Mouse (Mus musculus): ENCODE measurements around the gene Foxp1. TPM values are rescaled to one million over a fixed set of nuclear protein-coding genes. Genes with fewer than 3 reads are reported as not detected.
A peak's percentile ranks its signal among the peaks of the same experiment; 100 is the strongest.

Foxp1 gene
- polyA plus RNA-seq, 2 experiments, result 101 to 166 TPM

DNA sequence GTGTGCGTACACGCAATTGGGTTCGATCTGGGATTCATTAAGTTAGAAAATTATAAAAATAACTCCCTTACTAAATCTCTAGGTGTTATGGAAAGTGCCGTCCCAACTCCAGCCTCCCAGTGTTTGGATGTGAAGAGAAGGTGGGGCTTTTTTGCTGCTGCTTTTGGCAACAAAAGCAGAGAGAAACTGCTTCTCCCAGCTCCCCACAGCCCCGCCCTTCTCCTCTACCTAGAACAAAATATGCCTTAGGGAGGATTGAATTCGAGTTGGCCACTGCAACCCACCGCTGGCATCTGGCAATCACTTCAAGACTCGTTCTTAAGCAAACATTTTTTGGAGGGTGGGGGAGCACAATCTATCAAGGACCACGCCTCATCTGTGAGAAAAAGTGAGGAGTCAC, 47.5 kb downstream of the Foxp1 start:
- WGBS, result 50% methylated on average over 9 of the region's 9 CpGs

DNA sequence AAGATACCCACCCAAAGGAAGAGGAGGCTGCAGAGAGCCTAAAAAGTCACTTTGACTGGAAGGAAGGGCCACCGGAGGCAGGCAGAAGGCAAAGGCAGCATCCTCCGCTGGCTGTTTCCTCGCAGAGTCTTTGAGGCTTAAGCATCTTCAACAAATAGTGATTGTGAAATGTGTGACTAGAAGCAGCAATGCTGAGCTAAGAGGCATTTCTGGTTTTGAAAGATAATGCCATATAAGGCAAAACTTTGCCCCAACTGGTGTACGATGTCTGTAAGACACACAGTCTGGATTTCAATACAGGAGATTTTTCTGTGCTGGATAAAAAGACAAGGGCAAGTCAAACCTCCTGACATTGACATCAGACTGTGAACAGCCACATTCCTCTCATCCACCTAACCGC, 51.6 kb downstream of the Foxp1 start:
- no peaks in the 10 kb centered on the region for H3K36me3 ChIP-seq (ENCODE audit: control insufficient read depth, insufficient read depth, low read length)
- 69% methylated on average over 5 of the region's 5 CpGs for WGBS
- no peaks in the 10 kb centered on the region for H3K9me3 ChIP-seq (ENCODE audit: control insufficient read depth, low read length)
- no peak overlapping the region for H3K4me2 ChIP-seq (replicated peaks; ENCODE audit: low read depth, low read length, severe bottlenecking)
- H3K9ac ChIP-seq (ENCODE audit: low read depth, low read length, severe bottlenecking), result no peak overlapping the region
- H3K4me3 ChIP-seq (replicated peaks; ENCODE audit: low read length), result no peak overlapping the region
- H3K27me3 ChIP-seq (ENCODE audit: control insufficient read depth, insufficient read depth, low read length), result no peaks in the 10 kb centered on the region
- DNase-seq (ENCODE audit: low spot score), result no peak
- H3K27ac ChIP-seq (replicated peaks; ENCODE audit: low read depth, low read length), result no peak overlapping the region
- peaks cover 16% of the 10 kb centered on the region for H3K4me1 ChIP-seq (ENCODE audit: control insufficient read depth, insufficient read depth, low read length)
- TF ChIP-seq POLR2A (IDR thresholded peaks at IDR 0.05; ENCODE audit: borderline replicate concordance, extremely low read depth, insufficient read depth, insufficient read length), result no peak
- ATAC-seq (ENCODE audit: low FRiP score, low read depth), result no peak

More for the DNA sequence above, 47.5 kb downstream of the Foxp1 start:
- no peak overlapping the region for H3K4me2 ChIP-seq (replicated peaks; ENCODE audit: low read depth, low read length, severe bottlenecking)
- no peak overlapping the region for H3K4me3 ChIP-seq (replicated peaks; ENCODE audit: low read length)
- no peaks in the 10 kb centered on the region for H3K9me3 ChIP-seq (ENCODE audit: control insufficient read depth, low read length)
- H3K27ac ChIP-seq (replicated peaks; ENCODE audit: low read depth, low read length), result no peak overlapping the region
- TF ChIP-seq POLR2A (IDR thresholded peaks at IDR 0.05; ENCODE audit: borderline replicate concordance, extremely low read depth, insufficient read depth, insufficient read length), result no peak
- peak; percentile 47; the same call in 1 of the 2 replicates for ATAC-seq (ENCODE audit: low FRiP score, low read depth)
- no peaks in the 10 kb centered on the region for H3K27me3 ChIP-seq (ENCODE audit: control insufficient read depth, insufficient read depth, low read length)
- DNase-seq (ENCODE audit: low spot score), result peak; percentile 55
- no peaks in the 10 kb centered on the region for H3K36me3 ChIP-seq (ENCODE audit: control insufficient read depth, insufficient read depth, low read length)
- no peak overlapping the region for H3K9ac ChIP-seq (ENCODE audit: low read depth, low read length, severe bottlenecking)
- peaks cover 14% of the 10 kb centered on the region for H3K4me1 ChIP-seq (ENCODE audit: control insufficient read depth, insufficient read depth, low read length)

DNA sequence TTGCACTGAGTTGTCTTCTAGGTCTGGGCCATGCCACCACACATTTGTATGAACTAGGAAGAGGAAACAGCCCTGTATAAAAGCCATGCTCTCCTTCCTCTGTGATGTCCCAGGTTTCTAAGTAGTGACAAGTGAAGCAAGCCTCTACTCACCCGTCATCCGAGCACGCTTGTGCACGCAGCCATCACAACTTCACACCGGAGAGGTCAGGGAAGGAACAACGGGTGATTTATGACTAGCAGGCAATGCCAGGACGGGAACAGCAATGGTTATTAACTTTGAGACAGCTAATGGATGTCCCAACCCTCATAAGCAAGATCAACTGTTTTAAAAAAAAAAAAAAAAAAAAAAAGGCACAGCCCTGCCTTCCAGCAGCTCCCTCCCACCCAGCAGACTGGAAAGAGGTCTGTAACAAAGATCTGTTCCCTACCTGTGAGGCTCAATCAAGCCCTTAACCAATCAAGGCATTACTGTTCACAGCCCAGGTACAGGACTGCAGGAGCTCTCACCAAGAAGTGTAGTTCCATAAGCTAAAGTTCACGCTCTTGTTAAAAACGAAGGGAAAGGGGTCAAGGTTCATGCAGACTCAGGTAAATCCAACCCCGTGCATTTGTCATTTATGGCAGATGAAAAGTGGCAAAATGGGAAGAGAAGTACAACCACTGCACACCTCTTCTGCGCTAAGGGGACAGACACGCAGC, 53.2 kb downstream of the Foxp1 start:
- DNase-seq (ENCODE audit: low spot score), result no peak
- Histone ChIP-seq H3K36me3 (ENCODE audit: control insufficient read depth, insufficient read depth, low read length) (peaks cover 2% of the 10 kb centered on the region), H3K27ac (replicated peaks; ENCODE audit: low read depth, low read length) (no peak overlapping the region), H3K27me3 (ENCODE audit: control insufficient read depth, insufficient read depth, low read length) (no peaks in the 10 kb centered on the region), H3K4me3 (replicated peaks; ENCODE audit: low read length) (no peak overlapping the region), H3K9ac (ENCODE audit: low read depth, low read length, severe bottlenecking) (no peak overlapping the region), H3K4me1 (ENCODE audit: control insufficient read depth, insufficient read depth, low read length) (peaks cover 8% of the 10 kb centered on the region), H3K9me3 (ENCODE audit: control insufficient read depth, low read length) (no peaks in the 10 kb centered on the region), H3K4me2 (replicated peaks; ENCODE audit: low read depth, low read length, severe bottlenecking) (no peak overlapping the region)
- 48% methylated on average over 12 of the region's 12 CpGs for WGBS
- TF ChIP-seq POLR2A (IDR thresholded peaks at IDR 0.05; ENCODE audit: borderline replicate concordance, extremely low read depth, insufficient read depth, insufficient read length), result no peak
- no peak for ATAC-seq (ENCODE audit: low FRiP score, low read depth)

DNA sequence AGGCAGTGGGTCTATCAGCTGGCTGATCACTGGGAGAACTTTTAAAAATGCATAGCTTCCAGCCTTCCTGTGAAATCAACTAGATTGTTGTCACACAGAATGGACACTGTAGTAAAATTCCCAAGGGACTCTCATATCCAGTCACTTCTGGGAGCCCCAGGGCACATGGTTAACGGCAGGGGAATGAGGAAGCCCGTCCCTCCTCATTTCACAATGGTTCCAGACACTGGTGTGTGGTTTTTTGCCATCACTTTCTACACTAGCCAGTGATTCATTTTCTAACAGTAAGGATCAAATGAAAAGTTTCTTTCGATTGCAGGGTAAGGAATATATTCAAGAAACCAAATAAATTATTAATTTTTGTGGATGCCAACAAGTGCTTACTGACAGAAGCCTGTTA, 54.7 kb downstream of the Foxp1 start:
- 54% methylated on average over 3 of the region's 3 CpGs for WGBS
- ATAC-seq (ENCODE audit: low FRiP score, low read depth) (no peak), DNase-seq (ENCODE audit: low spot score) (no peak)
- Histone ChIP-seq H3K4me2 (replicated peaks; ENCODE audit: low read depth, low read length, severe bottlenecking) (no peak overlapping the region), H3K4me1 (ENCODE audit: control insufficient read depth, insufficient read depth, low read length) (peaks cover 8% of the 10 kb centered on the region), H3K4me3 (replicated peaks; ENCODE audit: low read length) (no peak overlapping the region), H3K36me3 (ENCODE audit: control insufficient read depth, insufficient read depth, low read length) (peaks cover 7% of the 10 kb centered on the region), H3K27me3 (ENCODE audit: control insufficient read depth, insufficient read depth, low read length) (no peaks in the 10 kb centered on the region), H3K27ac (replicated peaks; ENCODE audit: low read depth, low read length) (no peak overlapping the region), H3K9ac (ENCODE audit: low read depth, low read length, severe bottlenecking) (no peak overlapping the region), H3K9me3 (ENCODE audit: control insufficient read depth, low read length) (no peaks in the 10 kb centered on the region)
- no peak for TF ChIP-seq POLR2A (IDR thresholded peaks at IDR 0.05; ENCODE audit: borderline replicate concordance, extremely low read depth, insufficient read depth, insufficient read length)

DNA sequence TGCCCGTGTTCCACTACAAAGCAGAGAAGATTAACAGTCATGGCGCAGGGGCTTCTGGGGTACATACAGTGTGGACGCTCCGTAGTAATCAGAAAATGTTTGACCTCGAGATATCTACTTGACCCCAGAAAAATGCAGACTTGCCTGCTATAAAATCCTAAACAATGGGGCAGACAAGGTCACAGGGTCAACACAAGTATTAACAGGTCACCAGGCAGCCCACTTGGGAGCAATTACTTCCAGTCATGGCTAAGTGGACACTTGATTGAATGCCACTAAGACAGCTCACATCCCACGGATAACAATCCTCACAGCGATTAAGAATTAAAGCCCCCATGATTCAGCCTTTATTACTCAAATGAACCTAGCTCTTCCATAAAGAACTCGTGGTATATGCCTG, 55.4 kb downstream of the Foxp1 start:
- no peak for TF ChIP-seq POLR2A (IDR thresholded peaks at IDR 0.05; ENCODE audit: borderline replicate concordance, extremely low read depth, insufficient read depth, insufficient read length)
- Histone ChIP-seq H3K36me3 (ENCODE audit: control insufficient read depth, insufficient read depth, low read length) (peaks cover 7% of the 10 kb centered on the region), H3K9me3 (ENCODE audit: control insufficient read depth, low read length) (no peaks in the 10 kb centered on the region), H3K4me1 (ENCODE audit: control insufficient read depth, insufficient read depth, low read length) (peaks cover 8% of the 10 kb centered on the region), H3K27ac (replicated peaks; ENCODE audit: low read depth, low read length) (no peak overlapping the region), H3K4me2 (replicated peaks; ENCODE audit: low read depth, low read length, severe bottlenecking) (no peak overlapping the region), H3K9ac (ENCODE audit: low read depth, low read length, severe bottlenecking) (no peak overlapping the region), H3K4me3 (replicated peaks; ENCODE audit: low read length) (no peak overlapping the region), H3K27me3 (ENCODE audit: control insufficient read depth, insufficient read depth, low read length) (no peaks in the 10 kb centered on the region)
- ATAC-seq (ENCODE audit: low FRiP score, low read depth) (no peak), DNase-seq (ENCODE audit: low spot score) (no peak)
- 31% methylated on average over 8 of the region's 8 CpGs for WGBS
